Mouse (Mus musculus) liver, embryonic 14.5 days (tissue): Measurements from ENCODE around the gene Mical3.

ENCODE experiments used
- CTCF ChIP-seq: IDR thresholded peaks from 2 replicates; pipeline ENCODE4 v1.5.1; 2016; ENCODE audit warnings: antibody characterized with exemption, low read depth, control low read depth
- EP300 ChIP-seq: IDR thresholded peaks from 2 replicates; pipeline ENCODE4 v1.6.1; 2016; ENCODE audit warnings: antibody characterized with exemption, low read depth

GRCm38 (mm10) chr6:121051972-121052629 is 78.7 kb downstream of the Mical3 start:
- no peak; the same call in 1 of the 2 replicates for TF ChIP-seq EP300
- no peak for TF ChIP-seq CTCF
